Mouse (Mus musculus): Measurements from ENCODE around the gene Krtap2-4. TPM values are rescaled to one million over a fixed set of nuclear protein-coding genes. Genes with fewer than 3 reads are reported as not detected.
"Not testable (repeated sequence)": the region's sequence is repeated elsewhere in the genome, so short reads cannot be mapped to it uniquely, and the experiment has no call there.

Krtap2-4 gene
- not detected in 2 replicates for polyA plus RNA-seq (2016; fragmentation: Nextera tagmentation; extraction: Ambion mirVana)

DNA sequence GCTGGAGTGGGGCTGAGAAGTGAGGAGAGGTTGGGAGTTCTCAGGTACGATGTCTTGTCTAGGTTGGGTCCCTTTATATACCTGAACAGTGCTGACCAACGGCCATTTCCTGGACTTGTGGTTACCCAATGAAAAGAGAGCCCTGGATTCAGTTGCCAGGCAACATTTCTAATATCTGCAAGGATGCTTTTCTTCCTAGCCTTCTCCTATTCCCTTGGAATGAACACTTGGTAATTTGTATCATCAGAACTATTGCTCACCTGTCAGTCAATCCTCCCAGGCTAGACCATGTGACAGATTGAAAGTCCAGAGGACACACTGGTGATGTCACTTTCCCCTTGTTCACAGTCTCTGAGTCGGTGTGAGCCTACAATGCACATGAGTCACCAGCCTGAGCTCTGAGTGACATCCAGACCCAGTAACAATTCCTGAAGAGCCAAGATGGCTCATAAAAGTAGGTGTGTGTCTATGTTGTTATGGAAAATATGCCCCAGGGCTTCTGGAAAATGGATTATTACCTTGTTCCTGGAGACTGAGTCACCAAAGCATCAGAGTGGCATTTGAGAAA is at the start of gene Krtap2-4:
TSS of gene Krtap2-4 (minus strand) at position 51 of the 568 bp plus-strand sequence.
- no peak within 1 kb of the TSS for H3K9ac ChIP-seq (replicated peaks)
- H3K27me3 ChIP-seq, result no peaks in the 10 kb centered on the region
- no peak for ATAC-seq (ENCODE audit: insufficient number of reproducible peaks, insufficient read depth, low FRiP score, low TSS enrichment, low read depth)
- H3K9me3 ChIP-seq, result no peaks in the 10 kb centered on the region
- H3K4me3 ChIP-seq (replicated peaks), result no peak within 1 kb of the TSS
- no peak within 1 kb of the TSS for H3K4me2 ChIP-seq
- 63% methylated on average over 3 of the region's 3 CpGs for WGBS
- no peaks in the 10 kb centered on the region for H3K4me1 ChIP-seq (replicated peaks)
- no peaks in the 10 kb centered on the region for H3K36me3 ChIP-seq
- no peak within 1 kb of the TSS for H3K27ac ChIP-seq

DNA sequence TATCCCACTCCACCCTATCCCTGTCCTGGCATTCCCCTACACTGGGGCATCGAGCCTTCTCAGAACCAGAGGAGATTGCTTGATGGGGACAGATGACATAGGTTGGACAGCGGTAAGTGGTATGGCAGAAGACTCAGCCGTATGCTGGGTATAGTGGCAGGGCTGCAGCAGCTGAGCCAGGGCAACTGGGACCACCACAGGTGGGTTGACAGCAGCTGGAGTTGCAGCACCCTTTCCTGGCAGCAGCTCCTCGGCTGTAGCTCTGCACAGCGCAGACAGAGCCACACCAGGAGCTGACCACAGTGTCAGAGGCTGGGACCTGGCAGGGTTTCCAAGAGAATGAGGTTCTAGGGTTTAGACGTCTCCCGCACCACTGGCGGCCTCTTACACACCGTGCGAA is 48.2 kb upstream of the Krtap2-4 start:
- Histone ChIP-seq H3K4me1 (replicated peaks) (no peaks in the 10 kb centered on the region), H3K36me3 (no peaks in the 10 kb centered on the region), H3K4me2 (no peak overlapping the region), H3K4me3 (replicated peaks) (no peak overlapping the region), H3K27me3 (0 out of 2 replicates have a peak, but pooled peaks cover 3% of the 10 kb centered on the region), H3K9me3 (no peaks in the 10 kb centered on the region), H3K27ac (no peak overlapping the region), H3K9ac (replicated peaks) (no peak overlapping the region)
- no peak for ATAC-seq (ENCODE audit: insufficient number of reproducible peaks, insufficient read depth, low FRiP score, low TSS enrichment, low read depth)
- WGBS, result 82% methylated on average over 10 of the region's 10 CpGs

DNA sequence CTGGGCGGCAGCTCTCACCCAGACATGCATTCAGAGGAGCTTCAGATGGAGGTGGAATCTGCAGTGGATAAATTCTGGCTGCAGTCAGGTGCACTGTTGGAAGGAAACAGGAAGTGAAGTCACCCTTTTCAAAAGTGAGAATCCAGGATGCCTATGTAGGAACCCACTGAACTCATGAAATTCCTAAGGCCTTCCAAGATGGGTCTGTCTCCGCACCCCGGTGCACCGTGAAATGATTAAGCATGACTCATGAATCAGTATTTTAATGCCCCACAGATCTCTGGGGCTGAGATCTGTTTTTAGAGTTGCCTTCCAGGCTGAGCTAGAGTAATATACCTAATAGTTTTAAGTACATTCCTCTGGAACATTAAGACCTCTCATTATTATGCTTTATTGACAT is 44.6 kb upstream of the Krtap2-4 start:
- H3K36me3 ChIP-seq, result no peaks in the 10 kb centered on the region
- no peak overlapping the region for H3K4me2 ChIP-seq
- no peaks in the 10 kb centered on the region for H3K4me1 ChIP-seq (replicated peaks)
- no peak overlapping the region for H3K9ac ChIP-seq (replicated peaks)
- 87% methylated on average over 4 of the region's 4 CpGs for WGBS
- H3K27me3 ChIP-seq, result 0 out of 2 replicates have a peak, but pooled peaks cover 3% of the 10 kb centered on the region
- ATAC-seq (ENCODE audit: insufficient number of reproducible peaks, insufficient read depth, low FRiP score, low TSS enrichment, low read depth), result no peak
- H3K9me3 ChIP-seq, result no peaks in the 10 kb centered on the region
- no peak overlapping the region for H3K27ac ChIP-seq
- H3K4me3 ChIP-seq (replicated peaks), result no peak overlapping the region

DNA sequence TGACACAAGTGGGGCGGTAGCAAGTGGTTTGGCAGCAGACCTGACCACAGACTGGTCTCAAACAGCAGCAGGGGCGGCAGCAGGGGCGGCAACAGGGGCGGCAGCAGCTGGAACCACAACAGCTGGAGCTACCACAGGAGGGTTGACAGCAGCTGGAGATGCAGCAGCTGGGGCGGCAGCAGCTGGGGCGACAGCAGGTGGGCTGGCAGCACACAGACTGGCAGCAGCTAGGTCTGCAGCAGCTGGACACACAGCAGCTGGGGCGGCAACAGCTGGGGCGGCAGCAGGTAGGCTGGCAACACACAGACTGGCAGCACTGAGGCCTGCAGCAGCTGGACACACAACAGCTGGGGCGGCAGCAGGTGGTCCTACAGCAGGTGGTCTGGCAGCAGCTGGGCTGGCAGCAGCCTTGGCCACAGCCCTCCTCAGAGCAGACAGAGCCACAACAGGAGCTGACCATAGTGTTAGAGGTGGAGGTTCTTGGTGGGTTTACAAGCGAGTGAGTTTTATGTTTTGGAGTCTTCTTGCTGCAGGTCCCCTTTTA is 43.9 kb upstream of the Krtap2-4 start, which contains the start of gene Gm11563:
TSS of gene Gm11563 (minus strand) at position 494 of the 544 bp plus-strand sequence.
- H3K36me3 ChIP-seq; H3K4me2 ChIP-seq; H3K9ac ChIP-seq (replicated peaks); H3K4me1 ChIP-seq (replicated peaks); H3K4me3 ChIP-seq (replicated peaks); H3K27me3 ChIP-seq; ATAC-seq (ENCODE audit: insufficient number of reproducible peaks, insufficient read depth, low FRiP score, low TSS enrichment, low read depth); H3K9me3 ChIP-seq; H3K27ac ChIP-seq: not testable (repeated sequence)
- 65% methylated on average over 10 of the region's 10 CpGs for WGBS

DNA sequence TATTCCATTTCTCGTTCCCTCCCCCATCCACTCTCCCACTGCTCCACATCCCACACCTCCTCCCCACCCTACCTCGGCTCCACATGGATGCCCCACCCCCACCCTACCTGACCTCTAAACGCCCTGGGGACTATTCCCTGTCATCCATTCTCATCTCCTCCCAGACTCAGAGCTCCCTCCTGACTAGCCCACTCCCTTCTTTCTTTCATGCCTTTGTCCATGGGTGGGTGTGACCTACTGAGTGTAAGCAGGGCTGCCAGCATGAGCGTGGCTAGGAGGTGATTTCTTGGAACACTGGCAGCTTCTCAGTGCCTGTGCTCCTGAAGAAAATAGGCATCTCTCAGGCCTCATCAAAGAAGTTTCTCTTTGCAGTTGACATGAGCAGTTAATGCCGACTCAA is 42.4 kb upstream of the Krtap2-4 start:
- Histone ChIP-seq H3K4me3 (replicated peaks) (no peak overlapping the region), H3K9ac (replicated peaks) (no peak overlapping the region), H3K36me3 (no peaks in the 10 kb centered on the region), H3K9me3 (no peaks in the 10 kb centered on the region), H3K27me3 (no peaks in the 10 kb centered on the region), H3K27ac (no peak overlapping the region), H3K4me1 (replicated peaks) (no peaks in the 10 kb centered on the region), H3K4me2 (no peak overlapping the region)
- no peak for ATAC-seq (ENCODE audit: insufficient number of reproducible peaks, insufficient read depth, low FRiP score, low TSS enrichment, low read depth)
- 46% methylated on average over 5 of the region's 5 CpGs for WGBS

DNA sequence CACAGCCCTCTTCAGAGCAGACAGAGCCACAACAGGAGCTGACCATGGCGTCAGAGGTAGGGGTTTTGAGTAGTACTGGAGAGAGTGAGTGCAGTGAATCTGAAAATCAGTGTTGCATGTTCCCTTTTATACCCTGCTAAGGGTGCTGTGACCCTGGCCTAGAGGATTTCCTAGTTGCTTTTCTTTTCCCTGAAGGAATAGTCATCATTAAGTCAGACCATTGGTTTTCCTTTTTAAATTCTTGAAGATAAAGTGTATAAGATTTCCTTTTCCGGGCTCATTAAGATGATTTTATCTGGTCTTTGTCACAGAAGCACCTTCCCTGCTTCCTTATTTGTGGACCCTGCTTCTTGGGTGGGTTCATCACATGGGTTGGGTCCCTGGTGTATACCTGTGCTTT is 35.5 kb upstream of the Krtap2-4 start, which contains the start of gene Gm11555:
TSS of gene Gm11555 (minus strand) at position 101 of the 400 bp plus-strand sequence.
- ATAC-seq (ENCODE audit: insufficient number of reproducible peaks, insufficient read depth, low FRiP score, low TSS enrichment, low read depth), result no peak

DNA sequence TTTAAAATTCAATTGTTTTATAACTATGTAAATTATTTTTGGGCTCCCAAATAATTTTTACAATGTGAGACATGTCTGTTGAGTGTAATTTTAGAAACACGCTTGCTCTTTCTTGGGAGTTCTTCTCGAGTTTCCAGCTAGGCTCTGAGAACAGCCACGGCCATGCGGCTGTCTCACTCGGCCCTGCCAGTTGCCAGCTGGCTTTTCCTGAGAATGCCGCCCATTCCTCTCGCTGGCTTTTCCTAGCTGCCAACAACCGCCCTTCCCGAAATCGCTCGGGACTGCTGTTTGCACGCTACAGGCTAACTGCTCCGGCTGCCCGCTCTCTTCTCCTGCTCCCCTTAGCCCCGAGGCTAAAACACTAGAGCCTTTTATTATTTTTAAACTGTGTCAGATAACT is 31.8 kb upstream of the Krtap2-4 start:
- no peaks in the 10 kb centered on the region for H3K9me3 ChIP-seq
- H3K4me2 ChIP-seq, result no peak overlapping the region
- peaks cover 3% of the 10 kb centered on the region; the same call in 1 of the 2 replicates for H3K27me3 ChIP-seq
- no peak overlapping the region for H3K9ac ChIP-seq (replicated peaks)
- H3K4me1 ChIP-seq (replicated peaks), result 0 out of 2 replicates have a peak, but pooled peaks cover 1% of the 10 kb centered on the region
- no peaks in the 10 kb centered on the region for H3K36me3 ChIP-seq
- no peak overlapping the region for H3K27ac ChIP-seq
- ATAC-seq (ENCODE audit: insufficient number of reproducible peaks, insufficient read depth, low FRiP score, low TSS enrichment, low read depth), result no peak
- no peak overlapping the region for H3K4me3 ChIP-seq (replicated peaks)
- 83% methylated on average over 15 of the region's 15 CpGs for WGBS

More for the DNA sequence above, 35.5 kb upstream of the Krtap2-4 start, which contains the start of gene Gm11555:
- no peaks in the 10 kb centered on the region for H3K4me1 ChIP-seq (replicated peaks)
- no peaks in the 10 kb centered on the region for H3K36me3 ChIP-seq
- no peaks in the 10 kb centered on the region for H3K9me3 ChIP-seq
- 78% methylated on average over 2 of the region's 2 CpGs for WGBS
- no peaks in the 10 kb centered on the region for H3K27me3 ChIP-seq
- H3K4me3 ChIP-seq (replicated peaks), result no peak within 1 kb of the TSS
- no peak within 1 kb of the TSS for H3K4me2 ChIP-seq
- H3K27ac ChIP-seq, result no peak within 1 kb of the TSS
- H3K9ac ChIP-seq (replicated peaks), result no peak within 1 kb of the TSS

DNA sequence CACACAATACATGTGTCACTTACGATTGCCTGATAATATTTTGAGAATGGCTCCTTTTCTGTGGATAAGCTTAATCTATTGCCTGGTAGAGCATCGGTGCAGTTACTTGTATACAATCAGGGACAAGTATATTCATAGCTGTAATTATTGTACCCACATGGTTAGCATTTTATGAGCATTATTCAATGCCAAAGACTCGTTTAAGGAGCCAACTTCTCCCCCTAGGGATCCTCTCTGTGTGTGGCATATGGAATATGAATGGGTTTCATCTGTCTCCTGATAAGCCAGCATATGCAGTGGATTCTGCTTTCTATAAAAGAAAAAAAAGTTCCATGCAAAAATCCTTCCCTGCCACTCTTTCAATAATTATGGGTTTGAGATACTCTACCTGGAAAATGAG is 29.7 kb upstream of the Krtap2-4 start:
- no peak for ATAC-seq (ENCODE audit: insufficient number of reproducible peaks, insufficient read depth, low FRiP score, low TSS enrichment, low read depth)
- H3K4me1 ChIP-seq (replicated peaks), result peaks cover 2% of the 10 kb centered on the region; the same call in 1 of the 2 replicates
- no peaks in the 10 kb centered on the region for H3K36me3 ChIP-seq
- H3K4me3 ChIP-seq (replicated peaks), result no peak overlapping the region
- H3K27ac ChIP-seq, result no peak overlapping the region
- H3K9me3 ChIP-seq, result no peaks in the 10 kb centered on the region
- no peak overlapping the region for H3K9ac ChIP-seq (replicated peaks)
- no peak overlapping the region for H3K4me2 ChIP-seq
- WGBS, result 72% methylated on average over 3 of the region's 3 CpGs
- peaks cover 3% of the 10 kb centered on the region; the same call in 1 of the 2 replicates for H3K27me3 ChIP-seq

DNA sequence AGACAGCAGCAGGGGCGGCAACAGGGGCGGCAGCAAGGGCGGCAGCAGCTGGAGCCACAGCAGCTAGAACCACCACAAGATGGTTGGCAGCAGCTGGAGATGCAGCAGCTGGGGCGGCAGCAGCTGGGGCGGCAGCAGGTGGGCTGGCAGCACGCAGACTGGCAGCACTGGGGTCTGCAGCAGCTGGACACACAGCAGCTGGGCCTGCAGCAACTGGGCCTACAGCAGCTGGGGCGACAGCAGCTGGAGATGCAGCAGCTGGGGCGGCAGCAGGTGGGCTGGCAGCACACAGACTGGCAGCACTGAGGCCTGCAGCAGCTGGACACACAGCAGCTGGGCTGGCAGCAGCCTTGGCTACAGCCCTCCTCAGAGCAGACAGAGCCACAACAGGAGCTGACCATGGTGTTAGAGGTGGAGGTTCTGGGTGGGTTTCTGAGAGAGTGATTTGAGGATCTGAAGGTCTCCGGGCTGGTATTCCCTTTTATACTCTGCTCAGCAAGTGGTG is 29.0 kb upstream of the Krtap2-4 start, which contains the start of gene Krtap4-7:
TSS of gene Krtap4-7 (minus strand) at position 455 of the 505 bp plus-strand sequence.
- not testable (repeated sequence) for H3K9me3 ChIP-seq; ATAC-seq (ENCODE audit: insufficient number of reproducible peaks, insufficient read depth, low FRiP score, low TSS enrichment, low read depth); H3K4me3 ChIP-seq (replicated peaks); H3K4me1 ChIP-seq (replicated peaks); H3K27ac ChIP-seq; H3K36me3 ChIP-seq; H3K4me2 ChIP-seq; H3K9ac ChIP-seq (replicated peaks); H3K27me3 ChIP-seq
- 77% methylated on average over 9 of the region's 9 CpGs for WGBS

DNA sequence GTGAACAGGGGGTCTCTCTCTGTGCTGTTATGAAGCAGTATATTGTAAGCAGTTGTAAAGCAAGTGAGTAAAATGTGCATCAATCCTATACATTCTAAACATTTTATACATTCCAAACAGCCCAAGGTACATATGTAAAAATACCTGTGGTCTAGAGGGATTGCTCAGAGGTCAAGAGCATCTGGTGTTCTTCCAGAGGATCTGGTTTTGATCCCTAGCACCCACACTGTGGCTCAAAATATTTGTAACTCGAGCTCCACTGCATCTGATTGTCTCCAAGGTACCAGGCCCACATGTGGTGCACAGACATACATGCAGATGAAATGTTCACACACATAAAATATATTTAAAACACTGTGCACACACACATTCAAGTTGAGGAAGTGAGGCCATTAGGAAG is 26.3 kb upstream of the Krtap2-4 start:
- Histone ChIP-seq H3K9ac (replicated peaks) (no peak overlapping the region), H3K9me3 (no peaks in the 10 kb centered on the region), H3K36me3 (no peaks in the 10 kb centered on the region), H3K4me1 (replicated peaks) (peaks cover 2% of the 10 kb centered on the region; the same call in 1 of the 2 replicates), H3K27ac (no peak overlapping the region), H3K27me3 (peaks cover 3% of the 10 kb centered on the region), H3K4me3 (replicated peaks) (no peak overlapping the region), H3K4me2 (no peak overlapping the region)
- no peak for ATAC-seq (ENCODE audit: insufficient number of reproducible peaks, insufficient read depth, low FRiP score, low TSS enrichment, low read depth)
- WGBS, result 15% methylated on average over 1 of the region's 1 CpGs

DNA sequence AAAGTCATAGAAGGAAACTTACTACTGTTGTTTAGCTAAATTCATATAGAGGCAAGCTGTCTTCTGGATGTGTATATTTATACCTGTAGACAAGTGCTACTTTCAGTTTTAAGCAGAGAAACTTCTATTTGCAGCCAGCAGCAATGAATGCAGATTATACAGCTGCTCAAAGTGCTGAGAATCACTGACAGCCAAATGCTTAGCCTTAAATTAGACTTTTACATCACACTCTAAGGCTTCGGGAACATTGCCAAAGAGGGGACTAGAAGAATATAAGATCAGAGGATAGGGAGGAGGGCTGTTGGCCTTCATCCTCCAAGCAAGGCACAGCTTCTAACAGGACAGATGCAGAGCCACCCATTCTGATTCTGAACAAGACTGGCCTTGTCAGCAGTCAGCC is 22.4 kb upstream of the Krtap2-4 start:
- H3K27me3 ChIP-seq, result peaks cover 7% of the 10 kb centered on the region; the same call in 1 of the 2 replicates
- H3K27ac ChIP-seq, result no peak overlapping the region
- ATAC-seq (ENCODE audit: insufficient number of reproducible peaks, insufficient read depth, low FRiP score, low TSS enrichment, low read depth), result no peak
- H3K36me3 ChIP-seq, result no peaks in the 10 kb centered on the region
- no peak overlapping the region for H3K4me3 ChIP-seq (replicated peaks)
- no peaks in the 10 kb centered on the region for H3K9me3 ChIP-seq
- no peak overlapping the region for H3K4me2 ChIP-seq
- H3K4me1 ChIP-seq (replicated peaks), result peaks cover 2% of the 10 kb centered on the region; the same call in 1 of the 2 replicates
- 68% methylated on average over 1 of the region's 1 CpGs for WGBS
- no peak overlapping the region for H3K9ac ChIP-seq (replicated peaks)

Data from limb, embryonic 12.5 days (tissue).